Mouse (Mus musculus) megakaryocyte, embryonic 14.5 days (primary cell): ENCODE results near the gene Afdn. TPM values are rescaled to one million over a fixed set of nuclear protein-coding genes. Genes with fewer than 3 reads are reported as not detected.

Source experiments
- H3K27me3 ChIP-seq: replicated peaks from 2 replicates; pipeline ENCODE3; 2012; ENCODE audit warnings: inconsistent platforms
- H3K36me3 ChIP-seq: replicated peaks from 2 replicates; pipeline ENCODE3; 2012; ENCODE audit warnings: low read length, inconsistent platforms, mixed read lengths
- H3K4me1 ChIP-seq: 2 replicates; pipeline ENCODE4 v1.6.1; 2012; ENCODE audit warnings: inconsistent platforms
- H3K4me3 ChIP-seq: replicated peaks from 2 replicates; pipeline ENCODE3; 2012; ENCODE audit warnings: moderate library complexity, mild to moderate bottlenecking, inconsistent platforms
- H3K9me3 ChIP-seq: 2 replicates; pipeline ENCODE4 v1.6.1; 2012; ENCODE audit warnings: inconsistent platforms
- FLI1 ChIP-seq: IDR thresholded peaks from 2 replicates; pipeline ENCODE4 v1.6.1; 2012; ENCODE audit warnings: low read length, inconsistent platforms, mixed read lengths
- GATA1 ChIP-seq: IDR thresholded peaks from 3 replicates; pipeline ENCODE4 v1.6.1; 2012; ENCODE audit warnings: mixed read lengths, low read length, inconsistent platforms, borderline replicate concordance
- polyA plus RNA-seq: library from polyadenylated mRNA; stranded (reverse); fragments of >175 nt; gene quantifications from 2 replicates; pipeline ENCODE4 v1.2.3, GENCODE M21; 2012; ENCODE audit warnings: low replicate concordance; ENCODE audit not compliant: insufficient read depth

Afdn gene
- polyA plus RNA-seq, 1 experiment: 10.6 TPM

DNA sequence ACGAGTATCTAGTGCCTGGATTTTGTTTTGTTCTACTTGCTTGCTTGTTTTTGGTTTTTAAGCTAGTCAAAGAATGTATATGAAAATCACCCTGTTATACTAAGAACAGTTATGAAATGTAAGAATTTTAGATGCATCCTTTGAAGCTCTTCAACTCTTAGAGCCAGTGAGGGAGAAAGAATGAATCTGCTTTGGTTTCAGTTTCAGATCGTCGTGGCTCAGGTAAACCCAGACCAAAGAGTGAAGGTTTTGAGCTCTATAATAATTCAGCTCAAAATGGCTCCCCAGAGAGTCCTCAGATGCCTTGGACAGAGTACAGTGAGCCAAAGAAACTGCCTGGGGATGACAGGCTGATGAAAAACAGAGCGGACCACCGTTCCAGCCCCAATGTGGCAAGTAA, 123.2 kb downstream of the Afdn start:
- Histone ChIP-seq H3K4me3 (no peak overlapping the region), H3K9me3 (no peaks in the 10 kb centered on the region), H3K36me3 (no peaks in the 10 kb centered on the region), H3K4me1 (no peaks in the 10 kb centered on the region), H3K27me3 (no peaks in the 10 kb centered on the region)
- no peak for TF ChIP-seq GATA1
- TF ChIP-seq FLI1: no peak

DNA sequence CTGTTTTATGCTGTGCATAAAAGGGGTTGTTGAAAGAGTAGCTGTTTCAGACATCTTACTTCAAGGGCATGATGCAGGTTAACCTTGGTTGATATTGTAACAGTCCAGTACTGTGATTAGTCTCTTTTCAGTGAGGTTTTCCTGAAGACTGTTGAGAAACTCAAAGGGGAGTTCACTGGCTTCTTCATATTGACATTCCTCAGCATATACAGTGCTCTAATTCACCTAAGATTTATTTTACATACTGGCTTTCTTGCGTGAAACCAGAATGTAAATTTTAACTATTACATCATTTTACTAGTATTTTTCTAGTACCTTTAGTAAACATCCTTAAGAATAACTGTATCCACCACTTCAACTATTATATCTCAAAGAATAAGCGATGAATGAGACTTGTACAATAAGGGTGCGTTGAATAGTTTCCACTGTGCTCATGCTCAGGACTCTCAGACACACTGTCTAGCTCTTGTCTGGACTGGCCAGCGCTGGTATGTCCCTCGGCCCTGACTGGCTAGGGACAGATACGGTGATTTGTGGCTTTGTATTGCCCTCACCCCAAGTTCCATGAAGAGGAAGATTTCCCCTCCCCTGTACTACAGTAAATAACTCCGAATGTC, 129.6 kb downstream of the Afdn start:
- Histone ChIP-seq H3K9me3 (no peaks in the 10 kb centered on the region), H3K36me3 (no peaks in the 10 kb centered on the region), H3K4me3 (no peak overlapping the region), H3K4me1 (no peaks in the 10 kb centered on the region), H3K27me3 (no peaks in the 10 kb centered on the region)
- TF ChIP-seq FLI1: no peak
- TF ChIP-seq GATA1: no peak

DNA sequence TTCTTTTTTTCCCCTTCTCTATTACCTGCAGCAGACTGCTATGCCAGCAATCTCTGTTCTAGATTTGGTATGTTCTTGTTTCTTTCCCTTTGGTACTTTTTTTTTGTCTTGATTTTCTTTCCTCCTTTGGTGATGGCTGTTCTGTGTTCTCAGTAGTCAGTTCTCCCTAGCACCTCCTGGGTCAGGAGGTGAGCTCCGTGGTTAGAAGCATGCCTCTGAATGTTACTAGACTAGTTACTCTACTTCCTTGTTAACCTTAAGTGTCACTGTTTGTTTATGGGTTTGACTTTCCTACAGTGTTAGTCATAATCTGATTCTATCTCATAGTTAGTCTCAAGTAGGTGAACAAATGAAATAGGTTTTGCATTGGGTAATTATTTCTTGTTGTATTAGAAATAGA, 130.6 kb downstream of the Afdn start:
- Histone ChIP-seq H3K4me1 (no peaks in the 10 kb centered on the region), H3K9me3 (no peaks in the 10 kb centered on the region), H3K27me3 (no peaks in the 10 kb centered on the region), H3K36me3 (no peaks in the 10 kb centered on the region), H3K4me3 (no peak overlapping the region)
- TF ChIP-seq FLI1: no peak
- no peak for TF ChIP-seq GATA1

DNA sequence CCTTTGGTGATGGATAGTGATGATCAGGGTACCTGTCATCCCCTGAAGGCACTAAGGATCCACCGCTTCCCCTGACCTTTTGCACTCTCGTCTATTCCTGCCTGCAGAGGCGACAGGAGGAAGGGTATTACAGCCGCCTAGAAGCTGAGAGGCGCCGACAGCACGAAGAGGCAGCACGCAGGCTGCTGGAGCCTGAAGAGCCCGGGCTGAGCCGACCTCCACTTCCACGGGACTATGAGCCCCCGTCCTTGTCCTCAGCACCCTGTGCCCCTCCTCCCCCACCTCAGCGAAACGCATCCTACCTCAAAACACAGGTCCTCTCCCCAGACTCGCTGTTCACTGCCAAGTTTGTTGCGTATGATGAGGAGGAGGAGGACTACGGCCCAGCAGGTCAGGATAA, 138.5 kb downstream of the Afdn start:
- Histone ChIP-seq H3K4me1 (no peaks in the 10 kb centered on the region), H3K4me3 (no peak overlapping the region), H3K36me3 (no peaks in the 10 kb centered on the region), H3K27me3 (no peaks in the 10 kb centered on the region), H3K9me3 (no peaks in the 10 kb centered on the region)
- TF ChIP-seq GATA1: no peak
- no peak for TF ChIP-seq FLI1

- Histone ChIP-seq H3K9me3 (no peaks in the 10 kb centered on the region), H3K4me3 (no peak overlapping the region), H3K4me1 (no peaks in the 10 kb centered on the region), H3K36me3 (no peaks in the 10 kb centered on the region), H3K27me3 (no peaks in the 10 kb centered on the region)
- TF ChIP-seq GATA1 (no peak), FLI1 (no peak)
Measured at GRCm38 (mm10) chr17:13899241-13899640, 138.9 kb downstream of the Afdn start.

- no peak overlapping the region for H3K4me3 ChIP-seq
- H3K9me3 ChIP-seq: no peaks in the 10 kb centered on the region
- H3K4me1 ChIP-seq: no peaks in the 10 kb centered on the region
- no peak for TF ChIP-seq FLI1
- no peak for TF ChIP-seq GATA1
- no peaks in the 10 kb centered on the region for H3K27me3 ChIP-seq
- H3K36me3 ChIP-seq: no peaks in the 10 kb centered on the region
Measured at GRCm38 (mm10) chr17:13903793-13904192, 143.5 kb downstream of the Afdn start.

DNA sequence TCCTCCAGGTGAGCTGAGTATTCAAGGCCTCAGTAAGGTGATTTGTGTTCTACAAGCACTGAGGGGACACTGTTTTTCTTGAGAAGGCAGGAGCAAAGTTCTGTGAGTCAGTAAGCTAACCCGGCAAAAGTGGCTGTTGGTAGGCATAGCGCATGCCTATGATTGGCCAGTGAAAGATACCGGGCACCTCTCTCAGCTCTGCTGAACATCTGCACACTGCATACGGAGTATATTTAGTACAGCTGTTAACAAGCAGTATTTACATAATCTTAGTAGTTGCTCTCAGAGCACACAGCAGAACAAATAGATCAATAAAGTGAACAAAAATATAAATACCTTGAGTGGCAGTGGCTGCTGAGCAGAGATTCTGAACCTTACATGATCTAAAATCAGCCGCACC, 146.7 kb downstream of the Afdn start:
- Histone ChIP-seq H3K27me3 (no peaks in the 10 kb centered on the region), H3K4me3 (no peak overlapping the region), H3K36me3 (no peaks in the 10 kb centered on the region), H3K9me3 (no peaks in the 10 kb centered on the region), H3K4me1 (no peaks in the 10 kb centered on the region)
- no peak for TF ChIP-seq GATA1
- no peak for TF ChIP-seq FLI1

DNA sequence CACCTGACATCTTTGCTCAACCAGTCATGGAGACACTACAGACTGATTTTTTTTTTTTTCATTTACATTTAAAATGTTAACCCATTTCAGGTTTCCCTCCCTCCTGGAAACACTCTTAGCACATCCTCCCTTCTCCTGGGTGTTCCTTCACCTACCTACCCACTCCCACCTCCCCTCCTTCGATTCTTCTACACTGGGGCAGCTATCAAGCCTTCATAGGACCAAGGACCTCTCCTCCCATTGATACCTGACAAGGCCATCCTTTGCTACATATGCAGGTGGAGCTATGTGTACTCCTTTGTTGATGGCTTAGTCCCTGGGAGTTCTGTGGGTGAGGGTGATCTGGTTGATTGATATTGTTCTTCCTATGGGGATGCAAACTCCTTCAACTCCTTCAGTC, 147.3 kb downstream of the Afdn start:
- Histone ChIP-seq H3K4me3 (no peak overlapping the region), H3K9me3 (no peaks in the 10 kb centered on the region), H3K27me3 (no peaks in the 10 kb centered on the region), H3K36me3 (no peaks in the 10 kb centered on the region), H3K4me1 (no peaks in the 10 kb centered on the region)
- TF ChIP-seq FLI1 (no peak), GATA1 (no peak)

DNA sequence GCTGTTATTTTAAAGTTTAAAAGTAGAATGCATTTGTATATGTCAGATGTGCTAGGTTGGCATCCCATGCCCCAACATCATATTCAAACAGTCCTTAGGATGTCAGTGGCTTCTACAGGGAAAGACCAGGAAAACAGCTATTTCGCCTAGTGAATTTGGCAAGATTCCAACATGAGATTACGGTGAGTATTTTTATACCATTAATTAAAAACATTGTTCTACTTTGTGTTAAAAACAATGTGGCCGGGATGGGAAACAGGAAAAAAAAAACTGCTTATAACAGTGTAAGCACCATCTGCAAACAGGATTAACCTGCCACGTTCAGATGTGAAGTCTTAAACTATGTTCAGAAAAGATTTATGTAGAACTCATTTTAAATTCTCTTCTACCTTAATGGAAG, 153.6 kb downstream of the Afdn start:
- H3K4me1 ChIP-seq: no peaks in the 10 kb centered on the region
- no peak overlapping the region for H3K4me3 ChIP-seq
- H3K9me3 ChIP-seq: no peaks in the 10 kb centered on the region
- no peaks in the 10 kb centered on the region for H3K27me3 ChIP-seq
- H3K36me3 ChIP-seq: no peaks in the 10 kb centered on the region
- TF ChIP-seq GATA1: no peak
- TF ChIP-seq FLI1: no peak

- Histone ChIP-seq H3K36me3 (no peaks in the 10 kb centered on the region), H3K9me3 (no peaks in the 10 kb centered on the region), H3K27me3 (no peaks in the 10 kb centered on the region), H3K4me3 (no peak overlapping the region), H3K4me1 (no peaks in the 10 kb centered on the region)
- TF ChIP-seq FLI1 (no peak), GATA1 (no peak)
Measured at GRCm38 (mm10) chr17:13914531-13914930, 154.2 kb downstream of the Afdn start.

- TF ChIP-seq FLI1: no peak
- TF ChIP-seq GATA1: no peak
- Histone ChIP-seq H3K4me1 (no peaks in the 10 kb centered on the region), H3K27me3 (no peaks in the 10 kb centered on the region), H3K4me3 (no peak overlapping the region), H3K9me3 (no peaks in the 10 kb centered on the region), H3K36me3 (no peaks in the 10 kb centered on the region)
Measured at GRCm38 (mm10) chr17:13920771-13921170, 160.4 kb downstream of the Afdn start.
